Mouse (Mus musculus) intestine, postnatal 0 days (tissue): ENCODE measurements at regions not wholly inside any gene's neighbourhood (a gene's known extent, or its start where the extent isn't known, plus 50 kb on each side); places are given as distances from the start of the nearest gene placed in this dataset.

ENCODE experiments used
- ATAC-seq: fragments of 200-750 bp; cut with Nextera tagmentation; 2 replicates; pipeline ENCODE4 v1.8.0; 2017; ENCODE audit warnings: mild to moderate bottlenecking, moderate TSS enrichment, moderate library complexity
- H3K27ac ChIP-seq: fragments of 300-500 bp; sonication (generic); 2 replicates; pipeline ENCODE4 v1.5.1; 2014; ENCODE audit warnings: mild to moderate bottlenecking, low read depth, low read length, moderate library complexity
- H3K27me3 ChIP-seq: fragments of 300-500 bp; sonication (generic); replicated peaks from 2 replicates; pipeline ENCODE4 v1.6.1; 2014; ENCODE audit warnings: low read length, mixed read lengths; ENCODE audit not compliant: control insufficient read depth, insufficient read depth
- H3K36me3 ChIP-seq: fragments of 300-500 bp; sonication (generic); 2 replicates; pipeline ENCODE4 v1.6.1; 2014; ENCODE audit warnings: mild to moderate bottlenecking, moderate library complexity; ENCODE audit not compliant: control insufficient read depth, insufficient read depth
- H3K4me1 ChIP-seq: fragments of 300-500 bp; sonication (generic); replicated peaks from 2 replicates; pipeline ENCODE4 v1.6.1; 2014; ENCODE audit warnings: antibody characterized with exemption, low read length, mixed read lengths; ENCODE audit not compliant: control insufficient read depth, insufficient read depth
- H3K4me2 ChIP-seq: fragments of 300-500 bp; sonication (generic); replicated peaks from 2 replicates; pipeline ENCODE4 v1.6.1; 2014; ENCODE audit warnings: low read depth, mild to moderate bottlenecking, moderate library complexity
- H3K4me3 ChIP-seq: fragments of 300-500 bp; sonication (generic); 2 replicates; pipeline ENCODE4 v1.5.1; 2014; ENCODE audit warnings: low read depth, low read length
- H3K9ac ChIP-seq: fragments of 300-500 bp; sonication (generic); 2 replicates; pipeline ENCODE4 v1.6.1; 2014; ENCODE audit warnings: mild to moderate bottlenecking, low read depth, low read length
- H3K9me3 ChIP-seq: fragments of 300-500 bp; sonication (generic); 2 replicates; pipeline ENCODE4 v1.6.1; 2016; ENCODE audit warnings: mixed run types; ENCODE audit not compliant: control insufficient read depth
- CTCF ChIP-seq: sonication (generic); IDR thresholded peaks from 2 replicates; pipeline ENCODE4 v1.5.1; 2016; ENCODE audit warnings: low read depth, mild to moderate bottlenecking, control low read depth, antibody characterized with exemption, moderate library complexity
- WGBS: fragments of 180-500 bp; shearing (Covaris S2); extraction: QIAGEN DNeasy Blood & Tissue Kit; methylation state at CpG from one replicate; pipeline ENCODE4 v1.1.7; 2014; 5-methylcytosine and 5-hydroxymethylcytosine counted together

- H3K36me3 ChIP-seq = no peaks in the 10 kb centered on the region
- 75% methylated on average over 6 of the region's 6 CpGs for WGBS
- H3K4me2 ChIP-seq = no peak overlapping the region
- no peaks in the 10 kb centered on the region for H3K9me3 ChIP-seq
- no peaks in the 10 kb centered on the region for H3K27me3 ChIP-seq
- no peak overlapping the region for H3K9ac ChIP-seq
- H3K4me1 ChIP-seq = no peaks in the 10 kb centered on the region
- no peak overlapping the region for H3K27ac ChIP-seq
- no peak overlapping the region for H3K4me3 ChIP-seq
- no peak for ATAC-seq
- TF ChIP-seq CTCF = no peak
These were observed 475.9 kb downstream of the Trim52 start for GRCm38 (mm10) chr14:106581886-106582285.

GRCm38 (mm10) chr14:106593352-106593751, 487.4 kb downstream of the Trim52 start:
- H3K36me3 ChIP-seq = no peaks in the 10 kb centered on the region
- no peak overlapping the region for H3K4me3 ChIP-seq
- H3K9me3 ChIP-seq = no peaks in the 10 kb centered on the region
- WGBS = 84% methylated on average over 9 of the region's 9 CpGs
- no peak overlapping the region for H3K4me2 ChIP-seq
- H3K27ac ChIP-seq = no peak overlapping the region
- no peak for TF ChIP-seq CTCF
- ATAC-seq = no peak
- H3K27me3 ChIP-seq = no peaks in the 10 kb centered on the region
- H3K9ac ChIP-seq = no peak overlapping the region
- H3K4me1 ChIP-seq = no peaks in the 10 kb centered on the region

GRCm38 (mm10) chr14:106593980-106594379, 488.0 kb downstream of the Trim52 start:
- no peak for TF ChIP-seq CTCF
- Histone ChIP-seq H3K4me3 (no peak overlapping the region), H3K4me1 (no peaks in the 10 kb centered on the region), H3K9me3 (no peaks in the 10 kb centered on the region), H3K4me2 (no peak overlapping the region), H3K27ac (no peak overlapping the region), H3K9ac (no peak overlapping the region), H3K27me3 (no peaks in the 10 kb centered on the region), H3K36me3 (no peaks in the 10 kb centered on the region)
- ATAC-seq = no peak
- 56% methylated on average over 3 of the region's 3 CpGs for WGBS

GRCm38 (mm10) chr14:106607041-106607440, 501.0 kb downstream of the Trim52 start:
- H3K4me3 ChIP-seq = no peak overlapping the region
- no peak overlapping the region for H3K9ac ChIP-seq
- no peaks in the 10 kb centered on the region for H3K4me1 ChIP-seq
- H3K36me3 ChIP-seq = no peaks in the 10 kb centered on the region
- no peak overlapping the region for H3K4me2 ChIP-seq
- H3K27ac ChIP-seq = no peak overlapping the region
- WGBS = 8% methylated on average over 3 of the region's 3 CpGs
- H3K9me3 ChIP-seq = no peaks in the 10 kb centered on the region
- ATAC-seq = no peak
- peak; percentile 74 for TF ChIP-seq CTCF
- no peaks in the 10 kb centered on the region for H3K27me3 ChIP-seq

GRCm38 (mm10) chr14:106608341-106608927, 502.4 kb downstream of the Trim52 start:
- no peak for TF ChIP-seq CTCF
- Histone ChIP-seq H3K27ac (no peak overlapping the region), H3K9ac (no peak overlapping the region), H3K4me3 (no peak overlapping the region), H3K9me3 (no peaks in the 10 kb centered on the region), H3K36me3 (no peaks in the 10 kb centered on the region), H3K4me1 (no peaks in the 10 kb centered on the region), H3K4me2 (no peak overlapping the region), H3K27me3 (no peaks in the 10 kb centered on the region)
- ATAC-seq = no peak
- 52% methylated on average over 7 of the region's 7 CpGs for WGBS
